Mouse (Mus musculus) splenic B cell, adult 2 months (primary cell): ENCODE results near the gene Dlgap1.
"Not testable (repeated sequence)": the region's sequence is repeated elsewhere in the genome, so short reads cannot be mapped to it uniquely, and the experiment has no call there.

Source experiments
- DNase-seq: peaks from one replicate; pipeline ENCODE4 v3.0.0-alpha.2; 2011; ENCODE audit warnings: low read depth, low spot score
- H3K27me3 ChIP-seq: 2 replicates; pipeline ENCODE4 v1.6.1; 2012; ENCODE audit warnings: mild to moderate bottlenecking, low read length, moderate library complexity, mixed read lengths; ENCODE audit not compliant: control insufficient read depth, poor library complexity, insufficient read depth, severe bottlenecking
- H3K36me3 ChIP-seq: 2 replicates; pipeline ENCODE4 v1.6.1; 2012; ENCODE audit warnings: mild to moderate bottlenecking, low read length, moderate library complexity, mixed read lengths; ENCODE audit not compliant: control insufficient read depth, poor library complexity, insufficient read depth, severe bottlenecking

Dlgap1 gene

DNA sequence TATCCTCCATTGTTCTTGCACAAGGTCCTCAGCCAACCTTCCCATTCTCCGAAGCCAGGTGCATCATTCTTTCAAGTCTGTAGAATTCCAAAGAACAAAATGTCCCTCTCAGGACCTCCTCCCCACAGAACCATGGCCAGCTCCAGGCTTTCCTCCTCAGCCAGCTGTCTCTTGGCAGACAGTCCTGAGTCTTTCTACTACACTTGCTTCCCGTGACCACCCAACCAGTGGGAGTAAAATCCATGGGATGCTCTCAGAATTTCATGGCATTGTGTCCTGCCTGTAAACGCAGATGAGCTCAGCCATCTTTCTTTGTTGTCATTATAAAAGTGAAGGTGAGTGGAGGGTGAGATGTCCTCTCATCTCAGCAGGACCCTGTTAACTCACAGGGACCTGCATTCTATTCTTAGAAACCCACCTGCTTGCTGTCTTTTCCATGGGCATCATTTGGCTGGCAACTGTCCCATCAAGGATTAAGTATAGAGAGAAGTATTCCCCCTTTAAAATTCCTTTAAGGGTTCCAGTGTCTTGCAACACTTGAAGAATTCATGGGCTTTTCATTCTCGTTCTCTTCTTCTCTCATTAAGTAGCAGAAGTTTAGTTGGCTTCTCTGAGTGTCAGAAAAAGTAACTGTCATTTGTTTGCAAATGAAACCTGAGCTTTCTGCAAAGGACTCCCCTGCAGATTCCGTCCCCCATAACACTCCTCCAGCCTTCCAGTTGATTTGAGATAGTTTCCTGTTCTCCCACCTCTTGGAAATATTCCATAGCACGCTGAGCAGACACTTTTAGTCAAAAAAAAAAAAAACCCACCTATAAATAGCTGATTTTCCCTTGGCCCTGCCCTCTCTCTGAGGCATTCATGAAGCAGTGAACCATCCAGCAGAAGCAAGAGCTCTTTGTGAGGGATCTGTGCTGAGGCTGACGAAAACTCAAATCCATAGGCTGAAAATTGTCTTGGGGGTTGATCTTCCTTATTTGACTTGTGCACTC lies 559.6 kb downstream of the Dlgap1 start:
- H3K27me3 ChIP-seq: no peaks in the 10 kb centered on the region
- no peak for DNase-seq
- H3K36me3 ChIP-seq: no peaks in the 10 kb centered on the region

DNA sequence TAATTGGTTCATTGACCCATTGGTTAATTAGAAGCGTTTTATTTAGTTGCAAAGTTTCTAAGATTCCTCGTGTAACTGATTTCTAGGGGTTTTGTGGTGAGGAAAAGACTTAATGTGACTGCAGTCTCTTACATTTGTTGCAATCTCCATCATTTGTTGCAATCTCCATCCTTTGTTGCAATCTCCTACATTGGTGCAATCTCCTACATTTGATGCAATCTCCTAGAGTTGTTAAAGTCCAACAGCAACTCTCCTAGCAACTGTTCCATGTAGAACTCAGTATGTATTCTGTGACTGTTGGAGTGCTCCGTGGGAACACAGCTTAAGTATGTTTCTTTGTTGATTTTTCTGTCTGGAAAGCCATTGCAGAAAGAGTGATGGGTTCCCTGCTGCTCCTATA lies 565.4 kb downstream of the Dlgap1 start:
- no peak for DNase-seq
- H3K36me3 ChIP-seq: no peaks in the 10 kb centered on the region
- H3K27me3 ChIP-seq: no peaks in the 10 kb centered on the region

DNA sequence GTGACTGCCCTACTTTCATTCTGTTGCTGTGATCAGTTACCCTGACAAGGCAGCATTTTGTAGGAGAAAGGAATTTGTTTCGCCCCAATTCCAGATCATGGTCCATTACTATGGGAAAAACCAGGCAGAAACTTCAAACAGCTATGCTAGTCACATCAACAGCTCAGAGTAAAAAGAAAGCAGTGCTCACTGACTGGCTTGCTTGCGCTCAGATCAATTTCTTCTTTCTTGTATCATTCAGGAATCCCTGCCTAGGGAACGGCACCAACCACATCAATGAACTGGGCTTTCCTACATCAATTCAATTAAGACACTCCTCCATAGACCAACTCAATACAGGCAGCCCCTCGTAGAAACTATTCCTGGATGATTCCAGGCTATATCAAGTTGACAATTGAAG lies 572.9 kb downstream of the Dlgap1 start:
- DNase-seq: no peak
- H3K36me3 ChIP-seq: no peaks in the 10 kb centered on the region
- H3K27me3 ChIP-seq: no peaks in the 10 kb centered on the region

DNA sequence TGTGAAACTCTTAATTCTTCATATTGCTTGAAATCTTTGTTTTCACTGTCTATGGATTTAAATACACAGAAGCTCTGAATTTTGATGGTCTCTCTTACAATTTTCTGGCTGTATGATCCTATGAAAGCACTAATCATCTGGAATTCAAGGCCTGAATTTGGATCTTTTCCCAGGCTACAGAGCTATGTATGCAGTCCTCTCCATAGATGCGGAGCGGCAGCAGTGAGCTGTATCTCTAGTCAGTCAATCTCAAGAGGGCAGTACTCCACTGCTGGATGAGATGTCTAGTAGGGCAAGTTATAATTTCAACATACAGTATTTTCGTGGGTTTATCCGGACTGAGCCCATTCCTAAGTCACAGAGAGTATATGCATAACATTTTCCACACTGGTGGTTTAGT lies 581.9 kb downstream of the Dlgap1 start:
- no peak for DNase-seq
- no peaks in the 10 kb centered on the region for H3K27me3 ChIP-seq
- no peaks in the 10 kb centered on the region for H3K36me3 ChIP-seq

DNA sequence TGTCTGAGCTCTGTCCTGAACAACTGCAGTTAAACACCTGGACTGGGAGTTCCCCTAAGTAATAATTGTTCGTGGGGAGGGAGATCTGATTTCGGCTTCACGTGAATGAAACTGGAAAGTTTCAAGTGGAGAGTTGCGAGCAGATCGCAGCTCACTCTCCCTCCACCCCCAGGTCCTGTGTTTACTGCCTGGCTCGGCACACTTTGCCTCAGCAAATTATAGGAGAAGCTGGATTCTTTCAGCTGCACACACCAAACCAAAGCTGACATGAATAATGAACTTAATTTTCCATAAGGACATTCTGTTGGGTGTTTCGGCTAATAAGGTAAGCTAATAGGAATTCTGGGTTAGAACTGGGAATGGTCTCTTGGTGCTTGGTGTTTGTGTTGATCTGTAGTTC lies 592.7 kb downstream of the Dlgap1 start:
- no peaks in the 10 kb centered on the region for H3K27me3 ChIP-seq
- H3K36me3 ChIP-seq: no peaks in the 10 kb centered on the region
- no peak for DNase-seq

DNA sequence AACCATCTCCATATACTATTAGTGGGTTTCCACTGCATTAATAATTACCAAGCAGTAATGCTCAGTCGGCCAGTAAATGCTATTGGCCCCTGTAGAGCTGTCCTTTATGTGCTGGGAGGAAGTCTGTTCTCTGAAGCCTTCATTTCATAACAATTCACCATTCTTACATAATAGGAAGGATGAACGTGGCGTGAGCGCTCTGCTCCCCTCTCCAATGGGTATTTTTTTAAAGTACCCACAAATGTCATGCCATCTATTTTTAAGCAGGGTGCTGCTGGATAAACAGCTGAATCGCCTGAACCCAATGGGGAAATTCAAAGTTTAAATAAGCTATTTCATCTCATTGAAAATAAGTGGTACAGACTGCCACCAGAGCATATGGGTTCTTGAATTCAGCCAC lies 602.0 kb downstream of the Dlgap1 start:
- H3K27me3 ChIP-seq: no peaks in the 10 kb centered on the region
- no peak for DNase-seq
- H3K36me3 ChIP-seq: no peaks in the 10 kb centered on the region

DNA sequence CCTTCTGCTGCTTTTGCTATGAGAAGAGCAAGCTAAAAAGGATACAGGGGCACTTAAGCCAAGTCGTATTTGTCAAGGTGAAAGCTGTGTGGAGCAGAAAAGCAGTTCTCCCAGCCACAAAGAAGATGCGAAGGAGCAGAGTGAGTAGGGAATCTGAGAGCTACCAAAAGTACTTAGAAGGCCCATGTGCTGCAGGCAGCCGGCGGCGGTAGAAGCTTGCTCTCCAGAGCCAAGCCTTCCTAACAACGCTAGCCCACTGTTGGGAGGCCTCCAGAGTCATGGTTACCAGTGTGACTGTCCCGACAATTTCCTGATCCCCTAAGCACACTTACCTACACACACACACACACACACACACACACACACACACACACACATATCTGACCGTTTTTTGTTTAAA lies 614.2 kb downstream of the Dlgap1 start:
- Histone ChIP-seq H3K36me3 (no peaks in the 10 kb centered on the region), H3K27me3 (no peaks in the 10 kb centered on the region)
- no peak for DNase-seq

DNA sequence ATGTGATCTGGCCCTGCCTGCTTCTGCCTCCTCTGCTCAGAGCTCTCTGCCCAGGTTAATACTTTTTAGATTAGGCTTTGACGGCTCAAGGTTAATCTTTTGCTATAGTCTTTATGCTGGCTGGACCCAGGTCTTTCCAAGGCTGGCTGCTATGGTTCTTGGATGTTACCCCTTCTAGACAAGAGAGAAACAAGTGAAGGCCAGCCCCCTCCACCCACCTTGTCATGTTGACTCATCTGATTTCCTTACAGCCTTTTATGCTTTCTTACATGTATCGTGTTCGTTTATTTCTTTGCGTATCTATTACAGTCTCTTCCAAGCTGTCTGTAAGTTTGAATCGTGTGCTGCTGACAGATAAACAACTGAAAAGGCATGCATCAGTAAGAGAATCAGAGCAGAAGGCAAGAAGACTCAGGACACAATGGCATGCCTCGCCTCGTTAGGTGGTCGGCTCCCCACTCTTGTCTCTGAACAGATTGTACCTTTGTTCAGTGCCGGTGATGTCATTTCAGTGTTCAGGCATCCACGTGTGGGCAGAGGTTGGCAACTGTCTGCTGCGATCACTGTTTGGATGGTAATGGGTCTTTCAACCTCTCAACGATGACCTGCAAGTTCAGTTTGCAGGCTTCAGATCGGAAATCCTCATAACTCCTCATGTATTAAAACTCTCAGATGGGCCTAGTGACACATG lies 618.0 kb downstream of the Dlgap1 start:
- DNase-seq: no peak
- no peaks in the 10 kb centered on the region for H3K36me3 ChIP-seq
- no peaks in the 10 kb centered on the region for H3K27me3 ChIP-seq

DNA sequence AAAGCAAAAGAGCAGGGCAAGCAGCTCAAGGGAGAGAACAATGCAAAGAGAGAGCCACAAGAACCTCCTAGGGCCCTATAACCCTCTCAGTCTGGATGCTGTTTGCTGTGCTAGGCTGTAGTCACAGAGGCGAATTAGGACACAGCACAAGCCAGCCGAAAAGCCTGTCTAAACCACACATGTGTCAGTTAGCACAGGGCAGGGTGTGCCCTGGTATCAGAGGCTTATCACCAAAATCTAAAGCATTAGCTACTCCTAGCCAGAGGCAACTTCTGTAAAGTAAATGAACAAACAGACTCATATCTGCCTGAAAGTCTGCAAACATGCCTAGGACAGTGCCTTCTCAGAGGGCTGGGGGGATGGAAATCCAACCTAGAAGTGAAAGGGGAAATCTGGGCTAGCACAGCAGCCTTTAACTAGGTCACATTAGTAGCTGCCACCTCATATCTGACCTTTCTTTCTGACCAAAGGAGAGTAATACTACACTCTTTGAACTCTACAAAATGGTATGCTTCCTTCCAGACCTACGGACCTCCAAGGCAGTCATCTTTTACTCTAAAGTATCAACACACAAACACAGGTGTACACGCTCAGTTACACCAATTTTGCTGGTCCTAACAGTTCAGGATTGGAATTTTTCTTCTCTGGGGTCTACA lies 619.2 kb downstream of the Dlgap1 start:
- not testable (repeated sequence) for H3K27me3 ChIP-seq, DNase-seq, H3K36me3 ChIP-seq

DNA sequence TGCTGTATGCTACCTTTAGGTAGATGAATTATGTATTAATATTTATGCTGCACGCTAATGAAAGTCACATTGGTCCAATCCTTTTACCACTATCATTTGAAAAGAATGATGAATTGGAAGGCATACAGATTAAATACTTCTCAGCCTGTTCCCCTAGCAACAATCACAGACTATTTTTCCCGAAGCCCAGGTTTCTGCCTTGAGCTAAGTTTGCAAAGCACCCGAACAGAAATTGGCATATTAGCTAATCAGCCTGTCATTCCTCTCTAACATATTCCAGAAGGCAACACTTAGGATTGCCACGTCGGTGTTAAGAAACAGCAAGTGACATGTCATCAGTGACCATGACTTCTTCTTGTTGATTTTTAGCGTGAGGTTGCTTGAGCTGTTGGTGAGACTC lies 619.8 kb downstream of the Dlgap1 start:
- Histone ChIP-seq H3K36me3 (no peaks in the 10 kb centered on the region), H3K27me3 (no peaks in the 10 kb centered on the region)
- no peak for DNase-seq

DNA sequence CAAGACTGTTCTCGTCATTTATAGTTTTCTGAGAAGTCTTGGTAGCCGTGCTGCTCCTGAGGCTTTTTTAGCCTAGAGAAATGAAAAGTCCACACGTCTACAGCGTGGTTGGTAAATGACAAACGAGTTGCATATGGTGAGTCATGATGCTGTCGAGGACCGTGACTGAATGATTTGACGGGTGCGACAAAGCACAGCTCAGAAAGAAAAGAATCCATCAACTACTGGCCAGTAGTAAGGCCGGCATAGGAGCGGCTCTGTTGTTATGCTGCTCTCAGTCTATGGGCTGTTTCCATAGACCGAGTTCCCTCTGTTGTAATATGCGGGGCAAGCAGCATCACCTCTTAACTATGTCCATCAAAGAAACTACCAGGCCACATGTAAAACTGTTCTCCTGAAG lies 620.3 kb downstream of the Dlgap1 start:
- no peaks in the 10 kb centered on the region for H3K36me3 ChIP-seq
- no peak for DNase-seq
- no peaks in the 10 kb centered on the region for H3K27me3 ChIP-seq

DNA sequence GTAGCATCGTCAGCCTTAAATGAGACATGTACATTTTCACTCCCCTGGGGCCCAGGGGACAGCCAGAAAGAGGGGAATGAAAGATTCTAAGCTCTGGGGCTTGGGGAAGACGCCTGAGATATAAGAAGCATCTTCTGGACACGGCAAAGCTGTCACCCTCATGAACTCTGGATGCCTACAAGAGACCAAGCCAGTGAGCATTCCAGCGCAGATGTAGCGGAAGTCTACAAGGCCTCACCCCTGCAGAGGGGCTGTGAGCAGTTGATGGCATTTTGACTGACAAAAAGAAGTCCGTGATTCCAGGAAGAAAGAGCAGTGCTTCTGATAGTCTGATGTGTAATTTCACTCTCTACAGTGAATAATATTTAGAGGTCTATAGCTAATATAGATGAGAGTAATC lies 621.6 kb downstream of the Dlgap1 start:
- H3K27me3 ChIP-seq: no peaks in the 10 kb centered on the region
- H3K36me3 ChIP-seq: no peaks in the 10 kb centered on the region
- no peak for DNase-seq

DNA sequence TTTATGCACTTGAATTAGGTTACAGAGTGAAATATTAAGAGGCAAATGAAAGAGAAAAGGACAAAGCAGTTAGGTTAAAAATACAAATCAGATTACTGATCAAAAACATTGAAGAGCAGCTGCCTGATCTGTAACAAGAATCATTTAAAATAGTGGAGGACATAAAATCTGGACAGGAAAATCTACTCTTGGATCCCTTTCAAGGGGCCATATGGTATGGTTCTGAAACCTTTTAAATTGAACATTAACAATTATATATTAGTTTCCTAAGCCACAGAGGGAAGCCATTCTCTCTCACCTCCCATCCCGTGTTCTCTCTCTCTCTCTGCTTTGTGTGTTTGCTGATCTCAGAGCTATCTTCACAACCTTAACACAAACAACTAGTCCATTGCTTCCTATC lies 625.4 kb downstream of the Dlgap1 start:
- DNase-seq: no peak
- H3K27me3 ChIP-seq: no peaks in the 10 kb centered on the region

DNA sequence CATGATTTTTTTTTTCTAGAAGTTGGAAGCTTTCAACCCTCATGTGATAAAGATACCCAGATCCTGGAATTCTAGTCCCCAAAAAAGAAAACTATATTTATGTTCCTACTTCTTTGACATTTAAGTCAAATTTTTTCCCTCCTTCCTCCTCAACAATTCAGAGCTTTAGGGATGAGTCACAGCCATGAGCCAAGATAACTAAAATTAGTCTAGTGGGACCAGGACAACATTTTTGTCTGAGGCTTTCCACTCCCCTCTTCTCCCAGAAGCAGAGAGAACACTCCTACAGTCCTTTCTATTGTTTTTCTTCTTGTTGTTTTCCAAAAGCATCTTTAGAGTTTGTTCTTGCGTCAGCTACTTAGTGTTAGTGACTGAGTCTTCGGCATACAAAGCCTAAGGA lies 627.5 kb downstream of the Dlgap1 start:
- no peak for DNase-seq
- H3K27me3 ChIP-seq: no peaks in the 10 kb centered on the region
- no peaks in the 10 kb centered on the region for H3K36me3 ChIP-seq

More for the DNA sequence above, 625.4 kb downstream of the Dlgap1 start:
- no peaks in the 10 kb centered on the region for H3K36me3 ChIP-seq

DNA sequence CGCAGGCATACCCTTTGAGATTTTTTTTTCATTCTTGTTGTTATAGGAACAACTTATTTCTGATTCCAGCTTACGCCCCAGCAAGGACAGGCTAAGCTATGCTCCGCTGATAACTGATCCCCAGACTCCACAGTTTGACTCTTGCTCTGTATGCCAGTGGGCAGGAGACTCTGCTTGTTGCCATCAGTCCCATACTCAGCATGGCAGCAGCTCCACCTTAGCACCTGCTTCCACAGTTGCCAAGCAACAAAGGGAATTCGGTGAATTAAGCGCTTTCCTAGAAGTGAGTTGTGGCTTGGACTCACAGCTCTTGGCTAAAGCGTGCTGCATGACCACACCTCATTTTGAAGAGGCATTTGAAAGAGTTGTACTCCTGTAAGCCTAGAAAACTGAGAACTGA lies 631.6 kb downstream of the Dlgap1 start:
- no peaks in the 10 kb centered on the region; the same call in 1 of the 2 replicates for H3K27me3 ChIP-seq
- DNase-seq: no peak
- no peaks in the 10 kb centered on the region for H3K36me3 ChIP-seq
